Mouse (Mus musculus): ENCODE data around the gene Pla2g4f.
A peak's percentile ranks its signal among the peaks of the same experiment; 100 is the strongest.

Pla2g4f gene

DNA sequence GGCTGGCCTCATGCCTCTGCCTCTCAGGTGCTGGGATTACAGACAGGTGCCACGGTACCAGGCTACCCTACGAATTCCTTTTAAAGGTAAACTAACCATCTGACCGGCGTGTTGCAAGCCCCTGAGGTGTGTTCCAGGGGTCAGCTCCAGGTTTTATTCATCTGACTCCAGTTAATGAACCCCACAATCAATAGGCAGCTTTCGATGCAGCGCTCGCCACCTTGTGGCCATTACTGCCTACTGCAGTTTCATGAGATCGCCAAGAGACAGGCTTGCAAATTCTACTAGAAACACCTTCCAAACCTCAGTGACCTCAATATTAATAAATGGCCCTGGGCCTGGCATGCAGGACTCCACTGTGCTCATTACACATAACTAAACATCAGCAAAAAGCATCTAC, 34.0 kb downstream of the Pla2g4f start:
- DNase-seq (ENCODE audit: low spot score): peak; percentile 15

DNA sequence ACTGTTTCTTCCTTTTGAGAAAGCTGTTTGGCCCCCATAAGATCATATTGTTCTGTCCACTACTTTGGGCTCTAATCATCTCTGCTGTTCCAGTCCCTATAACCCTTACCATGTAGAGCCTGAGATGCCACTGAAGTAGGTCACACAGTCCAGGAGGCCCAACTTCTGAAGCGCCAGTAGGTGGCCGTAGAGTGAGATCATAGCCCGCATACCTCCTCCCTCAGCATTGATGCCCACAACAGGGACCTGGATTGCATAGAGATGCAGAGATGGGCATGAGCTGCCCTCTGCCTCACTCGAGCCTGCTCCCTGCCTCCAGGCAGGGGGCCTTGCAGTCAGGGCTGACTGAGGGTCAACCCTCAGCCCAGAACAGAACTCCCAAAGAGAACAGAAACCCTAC, 37.0 kb downstream of the Pla2g4f start:
- DNase-seq (ENCODE audit: low spot score): no peak

DNA sequence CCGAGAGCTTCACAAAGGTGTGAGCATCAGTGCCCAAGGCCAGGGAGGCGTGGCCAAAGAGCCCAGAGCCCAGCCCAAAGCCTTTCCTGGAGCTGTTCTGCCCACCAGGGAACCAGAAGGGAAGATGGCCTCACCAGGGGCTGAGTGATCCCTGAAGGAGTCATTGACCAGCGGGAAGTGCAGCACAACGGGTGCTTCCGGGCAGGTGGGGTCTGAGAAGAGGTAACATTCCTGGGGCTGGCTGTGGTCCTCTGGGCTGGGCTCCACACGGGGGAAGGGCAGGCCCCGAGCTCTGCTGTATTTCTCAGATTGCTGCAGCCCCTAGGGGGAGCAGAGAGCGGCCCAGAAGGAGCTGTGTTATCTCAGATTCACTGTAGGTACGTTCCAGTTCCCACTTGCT, 45.3 kb downstream of the Pla2g4f start:
- DNase-seq (ENCODE audit: low spot score): no peak

DNA sequence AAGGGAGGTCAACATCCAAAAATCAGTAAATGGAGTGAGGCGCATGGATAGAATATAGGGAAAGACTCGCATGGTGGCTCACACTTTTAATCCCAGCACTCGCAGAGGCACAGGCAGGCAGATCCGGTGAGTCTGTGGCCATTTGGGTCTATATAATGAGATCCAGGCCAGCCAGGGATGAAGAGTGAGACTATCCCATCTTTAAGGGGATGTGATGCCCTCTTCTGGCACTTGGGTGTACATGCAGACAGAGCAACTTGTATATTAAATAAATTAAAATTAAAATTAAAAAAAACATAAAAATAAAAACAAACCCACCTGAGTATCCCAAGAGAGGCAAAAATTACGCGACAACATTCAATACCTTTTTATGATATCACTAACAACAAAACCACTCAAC, 48.4 kb downstream of the Pla2g4f start:
- no peak for DNase-seq (ENCODE audit: low spot score)

DNA sequence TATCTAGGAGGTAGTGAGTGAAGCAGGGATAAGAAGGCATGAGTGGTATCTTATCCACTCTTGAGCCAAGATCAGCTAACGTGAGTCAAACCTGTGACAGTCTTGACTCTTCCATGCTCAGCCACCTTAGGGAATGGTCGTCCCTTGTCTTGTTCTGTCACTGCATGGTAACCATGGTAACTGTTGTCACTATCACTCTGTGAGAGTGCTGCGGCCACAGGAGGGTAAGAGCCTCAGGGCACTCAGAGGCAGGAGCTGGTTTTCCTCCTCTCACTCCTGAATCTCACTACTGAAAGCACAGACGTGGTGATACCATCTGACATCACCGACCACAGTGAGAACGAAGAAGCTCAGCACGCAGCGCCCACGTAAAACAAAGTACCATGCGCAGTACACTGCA, 49.1 kb downstream of the Pla2g4f start:
- DNase-seq (ENCODE audit: low spot score): no peak

DNA sequence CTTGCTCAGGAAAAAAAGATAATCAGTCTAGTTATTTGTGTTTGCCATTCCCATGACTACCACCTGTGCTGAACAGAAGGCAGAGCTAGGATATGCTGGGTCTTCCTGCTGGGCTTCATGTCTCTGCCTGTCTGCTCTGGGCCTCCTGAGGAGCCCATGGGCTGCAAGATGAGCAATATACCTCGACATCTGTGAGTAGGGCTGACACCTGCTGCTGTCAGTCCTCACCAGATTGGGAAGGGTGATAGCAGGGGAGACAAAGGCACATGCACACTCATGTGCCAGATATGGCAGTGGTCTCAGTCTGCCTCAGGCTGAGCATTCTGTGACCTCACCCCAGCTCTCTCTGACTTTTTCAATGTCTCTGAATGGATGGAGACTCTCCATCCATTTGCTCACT, 51.1 kb downstream of the Pla2g4f start:
- no peak for DNase-seq (ENCODE audit: low spot score)

DNA sequence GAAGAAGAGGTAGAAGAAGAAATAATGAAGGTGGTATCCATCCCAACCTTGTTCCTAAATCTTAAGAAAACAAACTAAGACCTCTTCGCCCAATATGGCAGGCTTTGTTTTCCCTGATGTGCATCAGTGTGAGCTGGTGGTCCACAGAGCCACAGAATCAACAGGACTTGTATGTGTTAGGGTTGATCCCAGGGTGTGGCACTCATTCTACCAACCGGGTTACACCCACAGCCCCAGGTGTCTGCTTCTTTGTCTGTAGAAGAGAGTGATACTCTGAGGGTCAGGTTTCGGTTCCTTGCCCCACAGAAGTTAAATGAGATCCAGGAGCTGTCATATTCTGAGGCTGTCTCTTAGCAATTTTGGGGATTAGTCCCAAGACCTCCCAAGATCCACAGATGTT, 52.6 kb downstream of the Pla2g4f start:
- DNase-seq (ENCODE audit: low spot score): no peak

DNA sequence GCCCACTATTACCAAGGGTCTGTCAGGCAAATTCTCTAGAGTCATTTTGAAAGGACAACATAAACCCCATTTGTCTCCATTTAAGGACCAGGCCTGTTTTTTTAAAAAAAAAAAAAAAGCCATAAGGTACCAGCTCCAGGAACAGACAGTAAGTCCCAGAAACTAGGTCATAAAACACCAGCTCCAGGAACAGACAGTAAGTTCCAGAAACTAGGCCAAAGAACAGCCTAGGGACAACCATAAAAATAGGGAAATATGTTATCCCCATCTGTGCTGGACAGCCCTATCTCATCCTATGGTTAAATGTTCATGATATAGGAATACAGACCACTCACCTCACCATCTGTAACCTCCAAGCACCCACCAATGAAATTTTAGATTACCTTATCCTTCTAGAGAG, 57.7 kb downstream of the Pla2g4f start:
- DNase-seq (ENCODE audit: low spot score): no peak

DNA sequence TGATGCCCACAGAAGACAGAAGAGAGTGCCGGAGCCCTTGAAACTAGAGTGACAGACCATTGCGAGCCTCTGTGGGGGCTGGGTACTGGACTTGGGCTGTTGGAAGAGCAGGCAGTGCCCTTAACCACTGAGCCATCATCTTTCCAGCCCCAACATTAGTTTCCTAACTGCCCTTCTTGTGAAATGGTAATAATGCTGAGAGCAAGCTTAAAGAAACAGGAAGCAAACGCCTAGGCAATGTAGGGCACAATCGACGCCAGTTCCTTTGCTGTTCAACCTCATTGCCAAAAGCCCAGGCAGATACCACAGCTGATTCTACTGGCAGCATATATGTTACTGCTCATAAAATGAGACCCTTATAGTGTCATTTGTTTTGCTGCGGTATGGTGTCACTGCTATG, 61.3 kb downstream of the Pla2g4f start:
- no peak for DNase-seq (ENCODE audit: low spot score)

Data from left cerebral cortex, adult 11 months (tissue).